In genomic region chr11:63425741-63426140, GRCm38 (mm10) we compare ENCODE assay signal across 29 mouse cellular contexts.
DNase-seq lines count a peak whose midpoint lies in the region; ATAC-seq and TF ChIP-seq lines count a peak whose summit lies in the region.
"Had no signal": no experiment of that assay in that cellular context is flagged by ENCODE, and none has a peak within 500 bp of the region (broad histone marks: within the 10 kb centered on the region; RNA-seq: fewer than 3 reads in every experiment).

No protein-coding gene starts in this region.

- H3K36me3 ChIP-seq in hindbrain, embryonic 10.5 days = no peaks in the 10 kb centered on the region
- H3K36me3 ChIP-seq in hindbrain, embryonic 13.5 days = no peaks in the 10 kb centered on the region
- H3K36me3 ChIP-seq in midbrain, embryonic 13.5 days = no peaks in the 10 kb centered on the region
- no peaks in the 10 kb centered on the region for H3K36me3 ChIP-seq in midbrain, embryonic 16.5 days (ENCODE audit: control insufficient read depth, insufficient read depth, low read length)
- H3K36me3 ChIP-seq: forebrain, embryonic 15.5 days; heart, embryonic 13.5 days; hindbrain, embryonic 15.5 days; intestine, embryonic 15.5 days; limb, embryonic 12.5 days; liver, embryonic 15.5 days; neural tube, embryonic 12.5 days; stomach, embryonic 15.5 days had no signal

- WGBS in hindbrain, embryonic 10.5 days = 27% methylated on average over 11 of the region's 11 CpGs
- 13% methylated on average over 11 of the region's 11 CpGs for WGBS in hindbrain, embryonic 13.5 days
- WGBS in midbrain, embryonic 13.5 days = 24% methylated on average over 11 of the region's 11 CpGs
- 22% methylated on average over 11 of the region's 11 CpGs for WGBS in midbrain, embryonic 16.5 days

- no peak overlapping the region for H3K4me3 ChIP-seq in hindbrain, embryonic 10.5 days
- no peak overlapping the region for H3K4me3 ChIP-seq in hindbrain, embryonic 13.5 days
- H3K4me3 ChIP-seq in midbrain, embryonic 13.5 days (replicated peaks) = no peak overlapping the region
- no peak overlapping the region for H3K4me3 ChIP-seq in midbrain, embryonic 16.5 days (ENCODE audit: low read depth, low read length)
- H3K4me3 ChIP-seq: forebrain, embryonic 15.5 days; heart, embryonic 13.5 days; hindbrain, embryonic 15.5 days; intestine, embryonic 15.5 days; layer of hippocampus, adult 2 months; left cerebral cortex, adult 2 months; limb, embryonic 12.5 days; liver, embryonic 15.5 days; myocyte; neural tube, embryonic 12.5 days; stomach, embryonic 15.5 days had no signal

- no peaks in the 10 kb centered on the region for H3K9me3 ChIP-seq in hindbrain, embryonic 10.5 days
- no peaks in the 10 kb centered on the region for H3K9me3 ChIP-seq in hindbrain, embryonic 13.5 days
- H3K9me3 ChIP-seq in midbrain, embryonic 13.5 days = no peaks in the 10 kb centered on the region
- H3K9me3 ChIP-seq in midbrain, embryonic 16.5 days (replicated peaks; ENCODE audit: control insufficient read depth, low read length, poor library complexity, severe bottlenecking) = no peaks in the 10 kb centered on the region
- H3K9me3 ChIP-seq: forebrain, embryonic 15.5 days; heart, embryonic 13.5 days; hindbrain, embryonic 15.5 days; intestine, embryonic 15.5 days; limb, embryonic 12.5 days; liver, embryonic 15.5 days; neural tube, embryonic 12.5 days; stomach, embryonic 15.5 days had no signal

- H3K9ac ChIP-seq in hindbrain, embryonic 13.5 days = no peak overlapping the region
- no peak overlapping the region for H3K9ac ChIP-seq in midbrain, embryonic 13.5 days (replicated peaks)
- no peak overlapping the region for H3K9ac ChIP-seq in midbrain, embryonic 16.5 days (ENCODE audit: low read depth, low read length)
- H3K9ac ChIP-seq: forebrain, embryonic 15.5 days; heart, embryonic 13.5 days; hindbrain, embryonic 15.5 days; intestine, embryonic 15.5 days; limb, embryonic 12.5 days; liver, embryonic 15.5 days; lung, embryonic 14.5 days; neural tube, embryonic 12.5 days; stomach, embryonic 15.5 days had no signal

- ATAC-seq in hindbrain, embryonic 13.5 days (ENCODE audit: low FRiP score) = no peak
- peak; percentile 68 for ATAC-seq in midbrain, embryonic 13.5 days
- no peak for ATAC-seq in midbrain, embryonic 16.5 days
- ATAC-seq: forebrain, embryonic 15.5 days; intestine, embryonic 15.5 days had no signal

- no peak for TF ChIP-seq CTCF in brain, embryonic 14.5 days (IDR thresholded peaks at IDR 0.05; ENCODE audit: borderline replicate concordance, extremely low read depth, insufficient read depth, insufficient read length)

- H3K27ac ChIP-seq in hindbrain, embryonic 10.5 days = peak overlapping the region; percentile 8; the same call in 1 of the 2 replicates
- no peak overlapping the region for H3K27ac ChIP-seq in hindbrain, embryonic 13.5 days
- no peak overlapping the region for H3K27ac ChIP-seq in midbrain, embryonic 13.5 days
- H3K27ac ChIP-seq in midbrain, embryonic 16.5 days (ENCODE audit: low read length) = no peak overlapping the region
- H3K27ac ChIP-seq: forebrain, embryonic 15.5 days; heart, embryonic 13.5 days; hindbrain, embryonic 15.5 days; intestine, embryonic 15.5 days; layer of hippocampus, adult 2 months; left cerebral cortex, adult 2 months; limb, embryonic 12.5 days; liver, embryonic 15.5 days; neural tube, embryonic 12.5 days; stomach, embryonic 15.5 days had no signal

- peaks cover 36% of the 10 kb centered on the region for H3K27me3 ChIP-seq in hindbrain, embryonic 10.5 days (ENCODE audit: insufficient read depth, poor library complexity, severe bottlenecking)
- 0 out of 2 replicates have a peak, but pooled peaks cover 3% of the 10 kb centered on the region for H3K27me3 ChIP-seq in hindbrain, embryonic 13.5 days
- no peaks in the 10 kb centered on the region for H3K27me3 ChIP-seq in midbrain, embryonic 13.5 days
- no peaks in the 10 kb centered on the region for H3K27me3 ChIP-seq in midbrain, embryonic 16.5 days (ENCODE audit: control insufficient read depth, insufficient read depth, low read depth, low read length)
- H3K27me3 ChIP-seq: forebrain, embryonic 15.5 days; heart, embryonic 13.5 days; hindbrain, embryonic 15.5 days; intestine, embryonic 15.5 days; limb, embryonic 12.5 days; liver, embryonic 15.5 days; neural tube, embryonic 12.5 days; stomach, embryonic 15.5 days had no signal

- intact Hi-C loops in gastrocnemius, postnatal 36 days (cut with DNase I) = no loop called here

- TF ChIP-seq POLR2A in brain, embryonic 14.5 days (IDR thresholded peaks at IDR 0.05; ENCODE audit: borderline replicate concordance, extremely low read depth, insufficient read depth, insufficient read length, poor library complexity, severe bottlenecking) = no peak

- H3K4me1 ChIP-seq in hindbrain, embryonic 10.5 days (replicated peaks) = peaks cover 17% of the 10 kb centered on the region
- H3K4me1 ChIP-seq in hindbrain, embryonic 13.5 days (replicated peaks) = peaks cover 9% of the 10 kb centered on the region
- H3K4me1 ChIP-seq in midbrain, embryonic 13.5 days (replicated peaks) = peaks cover 13% of the 10 kb centered on the region
- H3K4me1 ChIP-seq in midbrain, embryonic 16.5 days (ENCODE audit: control insufficient read depth, insufficient read depth, low read length) = no peaks in the 10 kb centered on the region; the same call in 1 of the 2 replicates
- H3K4me1 ChIP-seq: forebrain, embryonic 15.5 days; intestine, embryonic 15.5 days; limb, embryonic 12.5 days; liver, embryonic 15.5 days; stomach, embryonic 15.5 days had no signal

- no peak overlapping the region for H3K4me2 ChIP-seq in hindbrain, embryonic 13.5 days
- H3K4me2 ChIP-seq in midbrain, embryonic 13.5 days (replicated peaks) = no peak overlapping the region
- H3K4me2 ChIP-seq in midbrain, embryonic 16.5 days (ENCODE audit: low read length) = no peak overlapping the region
- H3K4me2 ChIP-seq: forebrain, embryonic 15.5 days; heart, embryonic 13.5 days; hindbrain, embryonic 15.5 days; intestine, embryonic 15.5 days; limb, embryonic 12.5 days; liver, embryonic 15.5 days; lung, embryonic 14.5 days; neural tube, embryonic 12.5 days; stomach, embryonic 15.5 days had no signal

- DNase-seq in hindbrain, embryonic 10.5 days (ENCODE audit: low spot score) = peak; percentile 54
- peak; percentile 67 for DNase-seq in brain, embryonic 14.5 days (ENCODE audit: low read depth)
- no peak for DNase-seq in gastrocnemius, postnatal 36 days
- DNase-seq in spleen, adult 12 weeks (ENCODE audit: low spot score) = no peak
- DNase-seq: adrenal gland, postnatal 14 days; B cell, adult 2 months; cerebellum, adult 11-12 months; cerebellum, adult 9-11 months; gastrocnemius, postnatal 25 days; heart, postnatal 14 days; kidney, adult 2 months; kidney, postnatal 36 days; lung, embryonic 14.5 days; lung, postnatal 14 days; thymus, postnatal 14 days had no signal

Comparison
In these comparisons a context has a peak if more than half of its experiments do, and no peak if none do; other contexts are left out.
1. DNase-seq: peak in hindbrain, embryonic 10.5 days (single experiment) and brain, embryonic 14.5 days (single experiment); none in gastrocnemius, postnatal 36 days (0 of 2) and spleen, adult 12 weeks (single experiment).